In genomic region chr3:134015412-134015811, GRCm38 (mm10) we compare ENCODE assay signal across 12 mouse cellular contexts.
"Had no signal": no experiment of that assay in that cellular context is flagged by ENCODE, and none has a peak within 500 bp of the region (broad histone marks: within the 10 kb centered on the region; RNA-seq: fewer than 3 reads in every experiment).

No protein-coding gene starts in this region.

- H3K27me3 ChIP-seq: liver, embryonic 15.5 days; midbrain, embryonic 15.5 days had no signal

- H3K27ac ChIP-seq: left cerebral cortex, adult 2 months; liver, embryonic 15.5 days; midbrain, embryonic 15.5 days had no signal

- H3K9me3 ChIP-seq: limb, embryonic 10.5 days; liver, embryonic 15.5 days; midbrain, embryonic 15.5 days had no signal

- H3K4me1 ChIP-seq: liver, embryonic 15.5 days had no signal

- ATAC-seq: lung, postnatal 0 days had no signal

- H3K9ac ChIP-seq: liver, embryonic 15.5 days; midbrain, embryonic 15.5 days had no signal

- H3K4me3 ChIP-seq: left cerebral cortex, adult 2 months; limb, embryonic 10.5 days; liver, embryonic 15.5 days; midbrain, embryonic 15.5 days had no signal

- DNase-seq: kidney, adult 2 months; kidney, postnatal 25 days; lung, adult 2 months; lung, postnatal 36 days; right cerebral cortex, postnatal 14 days; thymus, postnatal 4 days had no signal

- H3K4me2 ChIP-seq: liver, embryonic 11.5 days; liver, embryonic 15.5 days; midbrain, embryonic 15.5 days had no signal

- H3K36me3 ChIP-seq: limb, embryonic 10.5 days; liver, embryonic 15.5 days; midbrain, embryonic 15.5 days had no signal
